Mouse (Mus musculus): ENCODE data around the gene Plekha6.

The Plekha6 gene

GRCm38 (mm10) chr1:133187948-133188680 is 24.1 kb downstream of the Plekha6 start:
- TF ChIP-seq GATA4 (IDR thresholded peaks at IDR 0.05; ENCODE audit: insufficient replicate concordance, low read length), result no peak

GRCm38 (mm10) chr1:133188719-133189118 is 24.7 kb downstream of the Plekha6 start:
- TF ChIP-seq GATA4 (IDR thresholded peaks at IDR 0.05; ENCODE audit: insufficient replicate concordance, low read length), result no peak

- TF ChIP-seq GATA4 (IDR thresholded peaks at IDR 0.05; ENCODE audit: insufficient replicate concordance, low read length), result no peak
These were observed 25.5 kb downstream of the Plekha6 start for GRCm38 (mm10) chr1:133189471-133189870.

- TF ChIP-seq GATA4 (IDR thresholded peaks at IDR 0.05; ENCODE audit: insufficient replicate concordance, low read length), result no peak
These were observed 26.5 kb downstream of the Plekha6 start for GRCm38 (mm10) chr1:133190550-133190949.

GRCm38 (mm10) chr1:133196181-133196580 is 32.2 kb downstream of the Plekha6 start:
- TF ChIP-seq GATA4 (IDR thresholded peaks at IDR 0.05; ENCODE audit: insufficient replicate concordance, low read length), result no peak

GRCm38 (mm10) chr1:133197266-133197665 is 33.3 kb downstream of the Plekha6 start:
- no peak for TF ChIP-seq GATA4 (IDR thresholded peaks at IDR 0.05; ENCODE audit: insufficient replicate concordance, low read length)

GRCm38 (mm10) chr1:133199706-133200105 is 35.7 kb downstream of the Plekha6 start:
- TF ChIP-seq GATA4 (IDR thresholded peaks at IDR 0.05; ENCODE audit: insufficient replicate concordance, low read length), result no peak

- TF ChIP-seq GATA4 (IDR thresholded peaks at IDR 0.05; ENCODE audit: insufficient replicate concordance, low read length), result no peak
These were observed 37.5 kb downstream of the Plekha6 start for GRCm38 (mm10) chr1:133201499-133201898.

GRCm38 (mm10) chr1:133203701-133204100 is 39.7 kb downstream of the Plekha6 start:
- TF ChIP-seq GATA4 (IDR thresholded peaks at IDR 0.05; ENCODE audit: insufficient replicate concordance, low read length), result no peak

- no peak for TF ChIP-seq GATA4 (IDR thresholded peaks at IDR 0.05; ENCODE audit: insufficient replicate concordance, low read length)
These were observed 40.4 kb downstream of the Plekha6 start for GRCm38 (mm10) chr1:133204341-133204849.

GRCm38 (mm10) chr1:133204985-133205384 is 41.0 kb downstream of the Plekha6 start:
- TF ChIP-seq GATA4 (IDR thresholded peaks at IDR 0.05; ENCODE audit: insufficient replicate concordance, low read length), result no peak

- no peak for TF ChIP-seq GATA4 (IDR thresholded peaks at IDR 0.05; ENCODE audit: insufficient replicate concordance, low read length)
These were observed 44.2 kb downstream of the Plekha6 start for GRCm38 (mm10) chr1:133208086-133208815.

GRCm38 (mm10) chr1:133209036-133209435 is 45.0 kb downstream of the Plekha6 start:
- no peak for TF ChIP-seq GATA4 (IDR thresholded peaks at IDR 0.05; ENCODE audit: insufficient replicate concordance, low read length)

- no peak for TF ChIP-seq GATA4 (IDR thresholded peaks at IDR 0.05; ENCODE audit: insufficient replicate concordance, low read length)
These were observed 45.5 kb downstream of the Plekha6 start for GRCm38 (mm10) chr1:133209482-133209881.

- TF ChIP-seq GATA4 (IDR thresholded peaks at IDR 0.05; ENCODE audit: insufficient replicate concordance, low read length), result no peak
These were observed 46.0 kb downstream of the Plekha6 start for GRCm38 (mm10) chr1:133209901-133210516.

GRCm38 (mm10) chr1:133210766-133211165 is 46.8 kb downstream of the Plekha6 start:
- no peak for TF ChIP-seq GATA4 (IDR thresholded peaks at IDR 0.05; ENCODE audit: insufficient replicate concordance, low read length)

All from liver, adult (tissue).